Mouse (Mus musculus) layer of hippocampus, adult 2 months (tissue): ENCODE data around the gene Prr14l. TPM values are rescaled to one million over a fixed set of nuclear protein-coding genes. Genes with fewer than 3 reads are reported as not detected.
"Not testable (repeated sequence)": the region's sequence is repeated elsewhere in the genome, so short reads cannot be mapped to it uniquely, and the experiment has no call there.

Source experiments
- DNase-seq, 2 experiments: peaks; one replicate each; pipeline ENCODE4 v3.0.0; 2022; ENCODE audit warnings: low spot score in 2 of 2
- H3K27ac ChIP-seq: fragments of 200-600 bp; 2 replicates; pipeline ENCODE4 v1.8.1; 2022
- H3K4me3 ChIP-seq: fragments of 200-600 bp; 2 replicates; pipeline ENCODE4 v1.8.1; 2022; ENCODE audit warnings: mild to moderate bottlenecking
- CTCF ChIP-seq: fragments of 200-600 bp; conservative IDR thresholded peaks from 2 replicates; pipeline ENCODE4 v1.8.1; 2022; ENCODE audit warnings: antibody characterized with exemption, mild to moderate bottlenecking, moderate library complexity
- long read RNA-seq, 2 experiments: library from polyadenylated mRNA; stranded (forward); transcript quantifications; one replicate each; pipeline ENCODE4 v2.0.0; 2021; ENCODE audit warnings: borderline mapping rate in 2 of 2
- total RNA-seq, 2 experiments: library from RNA; stranded (reverse); gene quantifications; 2 replicates each; pipeline ENCODE4 v1.2.3; 2021

Prr14l gene
- total RNA-seq: 10 to 100 TPM; 50.4 to 58.9 TPM
- long read RNA-seq, experiment 1, partial matches to known transcripts: 3 of 5 reads
- long read RNA-seq, experiment 1, other reads (novel, unspliced or antisense): 2 of 5 reads
- long read RNA-seq, experiment 2, partial matches to known transcripts: 5 of 11 reads
- long read RNA-seq, experiment 2, other reads (novel, unspliced or antisense): 5 of 11 reads

DNA sequence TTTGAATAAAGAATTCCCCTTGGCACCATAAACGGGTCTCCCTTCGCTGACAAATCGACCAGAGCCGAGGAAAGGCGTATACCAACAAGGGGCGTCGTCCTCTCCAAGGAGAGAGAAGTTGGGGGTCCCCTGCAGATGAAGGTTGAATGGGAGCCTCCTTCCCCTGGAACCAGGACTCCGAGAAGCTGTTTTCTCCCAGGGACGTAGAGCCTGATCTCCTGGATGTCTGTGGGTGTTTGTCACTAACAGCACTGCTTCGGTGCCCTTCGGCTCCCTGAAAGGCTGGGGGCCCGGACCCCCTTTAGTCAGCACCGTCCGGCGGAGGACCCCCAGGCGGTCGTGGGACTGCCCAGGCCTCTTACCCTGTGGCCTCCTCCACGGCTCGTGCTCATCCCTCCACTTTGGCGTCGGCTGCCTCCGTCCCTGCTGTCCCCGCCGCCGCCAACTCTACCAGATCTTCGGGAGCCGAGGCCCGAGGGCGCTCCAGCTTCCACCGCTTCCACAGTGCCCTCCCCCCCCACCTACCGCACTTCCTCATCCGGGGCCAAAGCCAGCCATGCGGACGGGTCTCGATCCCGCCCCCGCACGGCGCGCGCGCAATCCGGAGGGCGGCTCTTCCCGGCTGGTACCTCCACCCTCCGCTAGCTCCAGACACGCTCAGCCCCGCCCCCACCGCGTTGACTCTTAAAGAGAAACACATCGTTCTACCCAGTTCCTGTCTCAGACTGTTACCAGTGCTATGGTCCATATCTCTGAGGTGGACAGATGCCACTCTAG is at the start of gene Prr14l:
Gene Prr14l, minus strand, starts transcription at position 526 of the 777 bp plus-strand sequence.
- DNase-seq: peak; percentile 97 to 100
- Histone ChIP-seq H3K4me3 (peak within 1 kb of the TSS; percentile 76), H3K27ac (peak within 1 kb of the TSS; percentile 94)
- no peak for TF ChIP-seq CTCF

- DNase-seq: no peak
- no peak overlapping the region for H3K27ac ChIP-seq
- H3K4me3 ChIP-seq: no peak overlapping the region
- no peak for TF ChIP-seq CTCF
Measured at GRCm38 (mm10) chr5:32886739-32887138, 32.7 kb upstream of the Prr14l start.

- no peak for DNase-seq
Measured at GRCm38 (mm10) chr5:32872346-32872745, 18.3 kb upstream of the Prr14l start.

GRCm38 (mm10) chr5:32869389-32870024 is 15.5 kb upstream of the Prr14l start:
- no peak for DNase-seq
- H3K27ac ChIP-seq: no peak overlapping the region
- no peak overlapping the region for H3K4me3 ChIP-seq
- no peak for TF ChIP-seq CTCF

More at GRCm38 (mm10) chr5:32872346-32872745, 18.3 kb upstream of the Prr14l start:
- TF ChIP-seq CTCF: no peak
- Histone ChIP-seq H3K27ac (no peak overlapping the region), H3K4me3 (no peak overlapping the region)

DNA sequence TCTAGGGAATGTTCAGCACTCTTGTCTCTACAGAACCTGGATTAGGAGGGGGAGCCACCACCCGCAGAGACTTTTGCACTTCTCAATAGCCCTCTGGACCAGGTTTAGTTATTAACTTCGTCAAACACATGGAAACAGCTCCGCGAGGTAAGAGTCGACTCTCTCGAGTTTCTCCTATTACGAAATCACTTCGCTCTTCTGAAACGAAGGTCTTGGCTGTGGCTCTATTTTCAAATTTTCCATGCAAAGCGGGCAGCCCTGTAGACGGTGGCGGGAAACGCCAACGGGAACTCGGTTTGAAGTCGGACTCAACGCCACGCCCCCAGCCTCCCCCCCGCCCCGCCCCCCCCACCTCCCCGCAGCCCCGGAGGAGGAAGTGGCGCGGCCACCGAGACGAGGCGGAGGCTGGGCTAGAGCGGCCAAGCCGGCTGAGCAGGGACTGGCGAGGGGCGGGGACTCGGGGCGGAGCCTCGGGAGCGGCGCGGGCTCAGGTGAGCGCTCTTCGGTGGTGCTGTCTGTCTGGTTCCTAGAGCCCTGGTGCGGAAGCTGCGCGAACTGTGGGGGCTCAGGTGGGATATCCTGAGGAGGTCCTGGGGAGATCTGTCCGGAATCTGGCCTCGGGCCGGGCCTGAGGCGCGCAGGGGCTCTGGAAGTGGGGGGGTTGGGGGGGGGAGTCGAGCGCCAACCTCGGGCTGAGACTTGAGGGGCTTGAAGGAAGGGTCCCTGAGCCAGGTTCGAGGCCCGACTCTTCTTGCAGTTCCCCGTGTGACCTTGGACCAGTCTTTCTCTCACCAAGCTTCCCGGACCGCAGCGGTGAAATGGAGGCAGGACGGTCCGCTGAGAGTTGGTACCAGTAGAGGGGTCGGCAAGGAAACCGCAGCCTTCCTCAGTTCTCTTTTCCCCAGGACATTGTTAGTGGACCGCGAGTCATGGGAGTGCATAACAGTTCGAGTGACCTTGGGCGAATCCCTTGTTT is 9.5 kb upstream of the Prr14l start, which contains the start of gene Depdc5:
Gene Depdc5, plus strand, starts transcription at position 449 of the 976 bp plus-strand sequence.
- Histone ChIP-seq H3K4me3 (peak within 1 kb of the TSS; percentile 65), H3K27ac (peak within 1 kb of the TSS; percentile 78)
- DNase-seq: peak; percentile 90 to 92
- TF ChIP-seq CTCF: no peak

- no peak for TF ChIP-seq CTCF
- H3K4me3 ChIP-seq: peak overlapping the region; percentile 65; the same call in 1 of the 2 replicates
- no peak for DNase-seq
- H3K27ac ChIP-seq: no peak overlapping the region
Measured at GRCm38 (mm10) chr5:32862469-32863132, 8.5 kb upstream of the Prr14l start.

DNA sequence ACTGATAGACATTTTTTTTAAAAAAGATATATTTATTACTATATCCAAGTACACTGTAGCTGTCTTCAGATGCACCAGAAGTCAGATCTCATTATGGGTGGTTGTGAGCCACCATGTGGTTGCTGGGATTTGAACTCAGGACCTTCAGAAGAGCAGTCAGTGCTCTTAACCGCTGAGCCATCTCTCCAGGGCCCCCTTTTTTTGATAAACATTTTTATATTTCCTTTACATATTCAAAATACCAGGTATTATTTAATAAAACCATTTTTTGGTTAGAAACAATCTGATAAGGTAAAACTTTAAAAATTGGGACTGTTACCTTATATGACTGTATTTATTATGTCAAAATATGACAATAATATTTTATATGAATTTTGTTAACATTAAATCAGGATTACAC is 7.0 kb upstream of the Prr14l start:
- no peak overlapping the region for H3K4me3 ChIP-seq
- H3K27ac ChIP-seq: no peak overlapping the region
- TF ChIP-seq CTCF: no peak
- no peak for DNase-seq

DNA sequence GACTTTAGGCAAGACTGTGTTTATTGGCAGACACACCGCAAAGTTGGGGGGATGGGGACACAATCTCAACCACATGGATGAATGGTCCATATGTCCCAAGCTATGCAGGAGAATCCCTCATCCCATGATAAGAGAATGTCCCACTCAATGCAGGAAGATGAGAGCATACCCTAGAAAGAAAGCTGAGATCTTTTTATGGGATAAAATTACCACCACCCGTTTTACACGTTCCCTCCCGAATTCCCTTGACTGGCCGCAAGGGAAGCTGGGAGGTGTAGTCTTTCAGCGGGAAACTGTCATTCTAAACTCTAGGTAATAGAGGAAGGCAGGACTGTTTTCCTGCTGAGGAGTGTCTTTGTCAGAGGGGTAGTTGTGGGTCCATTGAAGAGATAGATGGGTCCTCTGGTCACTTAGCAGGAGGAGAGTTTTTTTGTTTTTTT is 3.7 kb upstream of the Prr14l start:
- Histone ChIP-seq H3K27ac (peak overlapping the region; percentile 86), H3K4me3 (peak overlapping the region; percentile 76)
- peak; percentile 76 for TF ChIP-seq CTCF
- DNase-seq: peak; percentile 53 to 68

DNA sequence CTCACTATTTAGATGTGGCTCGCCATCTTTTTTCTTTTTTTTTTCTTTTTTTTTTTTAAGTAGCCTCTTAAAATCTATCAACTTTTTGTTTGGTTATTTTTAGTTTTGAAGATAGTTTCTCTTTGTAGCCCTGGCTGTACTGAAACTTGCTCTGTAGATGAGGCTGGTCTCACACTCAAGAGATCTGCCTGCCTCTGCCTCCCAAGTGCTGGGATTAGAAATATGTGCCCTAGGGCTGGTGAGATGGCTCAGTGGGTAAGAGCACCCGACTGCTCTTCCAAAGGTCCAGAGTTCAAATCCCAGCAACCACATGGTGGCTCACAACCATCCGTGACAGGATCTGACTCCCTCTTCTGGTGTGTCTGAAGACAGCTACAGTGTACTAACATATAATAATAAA is 1.2 kb upstream of the Prr14l start:
- not testable (repeated sequence) for DNase-seq, H3K4me3 ChIP-seq, H3K27ac ChIP-seq

DNA sequence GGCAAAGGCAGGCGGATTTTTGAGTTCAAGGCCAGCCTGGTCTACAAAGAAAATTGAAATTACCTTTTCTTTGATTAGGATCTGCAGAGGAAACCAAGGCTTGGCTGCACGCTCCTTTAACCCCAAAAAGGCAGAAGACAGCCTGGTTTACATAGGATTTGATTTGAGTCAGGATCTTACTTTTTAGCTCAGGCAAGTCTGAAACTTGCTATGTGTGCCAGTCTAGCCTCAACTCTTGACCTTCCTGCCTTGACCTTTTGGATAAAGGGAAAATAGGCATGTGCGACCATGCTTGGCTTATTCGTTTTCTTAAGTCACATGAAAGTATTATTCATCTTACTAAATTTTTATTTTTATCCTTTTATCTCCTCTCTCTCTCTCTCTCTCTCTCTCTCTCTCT is 762 bp upstream of the Prr14l start:
- Histone ChIP-seq H3K4me3 (no peak overlapping the region), H3K27ac (peak overlapping the region; percentile 94)
- no peak for TF ChIP-seq CTCF
- no peak for DNase-seq

GRCm38 (mm10) chr5:32852026-32852425 is 2.0 kb downstream of the Prr14l start:
- DNase-seq: no peak
- H3K27ac ChIP-seq: peak overlapping the region; percentile 23; the same call in 1 of the 2 replicates
- H3K4me3 ChIP-seq: peak overlapping the region; percentile 76
- TF ChIP-seq CTCF: no peak

DNA sequence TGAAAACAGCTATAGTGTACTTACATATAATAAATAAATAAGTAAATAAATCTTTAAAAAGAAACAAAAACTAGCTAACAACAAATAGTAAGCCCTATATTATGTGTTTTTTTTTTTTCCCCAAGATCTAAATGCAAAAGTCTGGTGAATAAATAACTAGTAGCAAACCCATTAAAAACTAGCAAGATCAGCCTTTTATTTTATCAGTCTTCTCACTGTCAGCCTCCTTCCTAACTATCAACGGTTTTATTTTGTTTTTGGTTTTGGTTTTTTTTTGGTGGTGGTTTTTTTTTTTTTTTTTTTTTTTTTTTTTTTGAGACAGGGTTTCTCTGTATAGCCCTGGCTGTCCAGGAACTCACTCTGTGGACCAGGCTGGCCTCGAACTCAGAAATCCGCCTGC is 4.5 kb downstream of the Prr14l start:
- DNase-seq, H3K4me3 ChIP-seq, H3K27ac ChIP-seq: not testable (repeated sequence)
